Mouse (Mus musculus) gastrocnemius, postnatal 4 days (tissue): Measurements from ENCODE around the gene Bpgm. TPM values are rescaled to one million over a fixed set of nuclear protein-coding genes. Genes with fewer than 3 reads are reported as not detected.
A peak's percentile ranks its signal among the peaks of the same experiment; 100 is the strongest.

Source experiments
- DNase-seq, 2 experiments: peaks; one replicate each; pipeline ENCODE4 v3.0.0; 2021 to 2022; ENCODE audit warnings: low spot score in 2 of 2, mixed read lengths in 2 of 2
- long read RNA-seq, 2 experiments: library from polyadenylated mRNA; stranded (forward); transcript quantifications; one replicate each; pipeline ENCODE4 v2.0.0; 2021
- total RNA-seq, 2 experiments: library from RNA; stranded (reverse); gene quantifications; 2 replicates each; pipeline ENCODE4 v1.2.3; 2021

Bpgm gene
- 10 to 100 TPM; 29.3 to 32.8 TPM for total RNA-seq
- long read RNA-seq, experiment 1, transcript Bpgm-201 (3 exons, 2,220 nt): major isoform, 44 of 52 reads
- long read RNA-seq, experiment 1, partial matches to known transcripts: 0 of 52 reads
- long read RNA-seq, experiment 1, other reads (novel, unspliced or antisense): 8 of 52 reads
- long read RNA-seq, experiment 2, transcript Bpgm-201 (3 exons, 2,220 nt): major isoform, 49 of 57 reads
- long read RNA-seq, experiment 2, partial matches to known transcripts: 0 of 57 reads
- long read RNA-seq, experiment 2, other reads (novel, unspliced or antisense): 8 of 57 reads

GRCm38 (mm10) chr6:34475974-34476794, at the start of gene Bpgm:
TSS of gene Bpgm (plus strand) at chr6:34476207.
- DNase-seq: peak; percentile 95 to 96

- no peak for DNase-seq
Measured at GRCm38 (mm10) chr6:34439006-34439405, 37.0 kb upstream of the Bpgm start.

DNA sequence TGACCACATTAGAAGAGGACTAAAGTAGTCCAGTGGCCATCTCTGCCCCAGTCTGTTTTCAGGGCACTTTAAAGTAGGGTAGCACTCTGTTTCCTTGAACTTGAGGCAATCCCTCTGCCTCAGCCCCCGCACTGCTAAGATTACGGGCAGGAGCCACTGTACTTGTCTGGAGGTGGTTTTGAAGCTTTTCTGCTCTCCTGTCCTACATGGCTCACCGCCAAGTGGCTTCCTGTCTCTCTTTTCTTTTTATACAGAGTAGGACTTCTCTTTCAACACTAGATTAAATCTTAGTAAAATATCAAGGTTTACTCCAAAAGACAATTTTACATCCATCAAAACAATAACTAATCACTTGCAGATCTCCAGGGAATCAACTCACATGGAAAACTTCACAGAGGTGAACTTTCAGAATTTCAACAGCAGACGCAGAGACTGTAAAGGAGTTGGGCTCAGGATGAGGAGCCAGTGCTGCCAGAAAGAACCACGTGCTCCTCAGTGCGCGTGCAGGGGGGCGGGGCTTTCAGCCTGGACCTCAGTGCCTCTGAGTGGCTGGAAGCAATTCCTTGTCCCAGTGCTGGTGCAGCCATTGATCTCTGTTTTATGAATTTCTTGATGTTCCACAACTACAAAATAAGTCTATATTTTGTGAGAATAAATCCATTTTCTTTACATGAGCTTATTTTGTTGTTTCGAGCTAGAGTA, 34.3 kb upstream of the Bpgm start:
- no peak for DNase-seq

DNA sequence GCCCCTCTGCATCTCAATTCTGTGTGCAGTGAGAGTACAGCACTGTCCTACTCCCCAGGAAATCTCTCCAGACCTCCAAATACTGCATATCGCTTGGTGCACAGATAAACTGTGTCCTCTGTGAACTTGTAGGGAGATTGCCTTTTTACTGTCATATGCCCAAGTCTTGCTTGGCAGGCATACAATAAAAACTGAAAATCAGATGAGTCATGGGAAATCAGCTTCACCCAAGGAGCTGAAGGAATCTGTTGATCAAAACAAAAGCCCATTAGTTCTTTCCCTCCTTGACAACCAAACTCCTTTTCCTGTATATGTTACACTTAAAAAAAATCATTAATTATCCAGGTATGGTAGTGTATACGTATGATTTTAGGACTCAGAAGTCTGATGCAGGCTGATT, 32.2 kb upstream of the Bpgm start:
- DNase-seq: no peak

DNA sequence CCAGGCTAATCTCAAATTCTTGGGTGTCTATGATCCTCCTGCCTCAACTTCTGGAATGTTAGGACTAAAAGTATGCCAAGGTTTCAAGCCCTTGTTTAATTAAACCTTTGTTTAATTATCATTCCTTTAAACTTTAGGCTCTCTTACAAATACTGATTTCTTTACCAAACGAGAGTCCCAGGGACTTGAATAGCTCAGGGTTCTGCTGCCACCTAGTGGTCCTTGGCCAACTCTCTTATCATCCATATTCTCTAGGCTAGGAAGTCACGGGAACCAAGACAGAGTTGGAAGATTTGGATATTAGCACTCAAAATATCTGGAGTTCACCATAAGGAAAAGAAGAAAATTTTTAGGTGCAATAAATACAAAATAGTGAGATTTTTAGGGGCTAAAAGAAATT, 28.0 kb upstream of the Bpgm start:
- peak; percentile 30 to 72 for DNase-seq

- no peak for DNase-seq
Measured at GRCm38 (mm10) chr6:34448696-34449095, 27.3 kb upstream of the Bpgm start.

- no peak for DNase-seq
Measured at GRCm38 (mm10) chr6:34452963-34453770, 22.8 kb upstream of the Bpgm start.

GRCm38 (mm10) chr6:34459456-34459855, 16.6 kb upstream of the Bpgm start:
- no peak for DNase-seq

- no peak for DNase-seq
Measured at GRCm38 (mm10) chr6:34460651-34461050, 15.4 kb upstream of the Bpgm start.

DNA sequence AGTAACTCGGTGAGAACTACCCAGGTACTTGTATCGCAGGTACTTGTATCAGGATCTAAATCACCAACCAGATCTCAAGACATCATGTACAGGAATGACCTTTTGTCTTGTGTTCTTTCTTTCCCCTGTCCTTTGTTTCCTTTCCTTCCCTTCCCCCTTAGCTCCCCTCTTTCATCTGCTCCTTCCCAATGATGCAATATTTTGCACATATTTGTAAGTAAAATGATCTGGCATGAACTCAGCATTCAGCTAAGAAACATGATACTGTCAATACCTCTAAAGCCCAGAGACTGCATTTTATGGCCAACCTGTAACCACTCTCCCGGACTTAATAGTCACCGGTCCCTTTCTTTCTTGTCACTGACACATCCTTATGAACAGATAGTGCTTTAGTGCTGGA, 12.4 kb upstream of the Bpgm start:
- no peak for DNase-seq

DNA sequence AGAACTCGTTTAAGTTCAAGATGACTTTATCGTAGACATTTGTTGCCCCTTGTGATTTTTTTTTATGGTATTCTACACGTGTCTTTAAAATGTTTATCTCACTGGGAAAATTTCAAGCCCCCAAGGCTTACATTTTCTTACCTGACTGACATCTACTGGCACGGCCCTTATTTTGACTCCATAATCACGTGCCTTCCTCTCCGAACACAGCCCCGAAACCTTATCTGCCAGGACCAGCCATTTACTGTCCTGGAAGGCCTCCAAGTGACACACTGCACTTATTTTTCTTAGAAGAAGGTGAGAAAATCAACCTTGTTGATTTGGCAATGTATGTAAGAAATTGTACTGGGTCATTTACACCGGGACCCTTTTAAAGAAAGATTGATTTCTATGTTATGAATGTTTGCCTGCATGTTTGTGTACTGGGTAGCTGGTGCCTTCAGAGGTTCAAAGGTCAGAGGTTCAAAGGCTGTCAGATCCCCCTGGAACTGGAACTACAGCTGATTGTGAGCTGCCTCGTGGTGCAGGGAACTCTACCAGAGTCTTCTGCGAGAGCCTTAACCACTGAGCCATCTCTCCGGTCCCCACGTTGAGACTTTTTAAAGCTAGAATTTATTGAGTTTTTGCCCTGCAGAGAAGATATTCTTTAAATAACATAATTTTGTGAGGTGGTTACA, 4.4 kb upstream of the Bpgm start:
- DNase-seq: no peak

GRCm38 (mm10) chr6:34473346-34473745, 2.7 kb upstream of the Bpgm start:
- no peak for DNase-seq

- no peak for DNase-seq
Measured at GRCm38 (mm10) chr6:34474031-34474430, 2.0 kb upstream of the Bpgm start.

DNA sequence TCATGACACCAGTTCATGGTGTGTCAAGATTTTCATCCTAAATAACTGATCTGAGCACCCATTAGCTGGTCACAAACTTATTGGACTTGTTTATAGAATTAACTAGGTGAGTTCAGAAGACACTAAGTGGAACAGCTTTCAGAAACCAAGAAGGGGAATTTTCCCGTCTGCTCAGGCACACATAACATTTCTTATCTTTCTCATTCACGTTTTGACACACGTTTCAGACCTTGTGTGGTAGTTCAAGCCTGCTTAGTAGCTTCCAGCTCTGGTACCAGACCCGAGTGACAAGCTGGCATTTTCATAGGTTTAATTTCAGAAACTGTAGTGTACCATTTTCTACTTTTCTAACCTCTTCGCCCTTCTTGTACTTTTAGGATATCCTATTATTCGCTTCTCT, 616 bp upstream of the Bpgm start:
- DNase-seq: no peak

- DNase-seq: no peak
Measured at GRCm38 (mm10) chr6:34478036-34478435, 2.0 kb downstream of the Bpgm start.

DNA sequence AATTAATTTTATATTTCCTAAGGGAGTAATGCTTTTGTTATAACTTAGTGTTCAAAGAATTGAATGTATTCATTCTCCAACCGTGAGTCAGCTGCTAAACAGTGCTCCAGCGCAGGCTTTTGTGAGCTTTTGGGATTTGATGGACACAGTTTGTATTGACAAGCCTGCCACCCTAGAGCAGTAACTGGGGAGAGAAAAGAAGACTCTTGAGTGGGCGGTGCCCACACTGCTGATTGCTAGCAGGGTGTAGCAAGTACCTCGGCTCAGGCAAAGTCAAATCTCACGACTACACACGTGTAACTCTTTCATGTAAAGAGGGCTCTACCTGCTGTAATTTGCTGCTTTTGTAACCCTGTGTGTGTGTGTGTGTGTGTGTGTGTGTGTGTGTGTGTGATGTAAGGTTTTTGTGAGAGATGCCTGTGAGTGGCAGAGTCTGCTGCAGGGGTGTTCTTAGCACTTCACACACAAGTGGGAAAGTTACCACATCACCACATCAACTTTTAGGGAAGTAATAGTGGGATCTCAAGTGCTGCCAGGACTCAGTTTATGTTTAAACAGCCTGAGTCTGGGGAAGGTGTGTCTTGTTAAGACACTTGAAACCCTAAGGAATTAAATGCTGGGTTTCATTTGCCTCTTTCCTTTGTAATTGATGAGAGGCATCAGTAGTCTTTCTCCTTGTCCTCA, 2.8 kb downstream of the Bpgm start:
- DNase-seq: no peak

DNA sequence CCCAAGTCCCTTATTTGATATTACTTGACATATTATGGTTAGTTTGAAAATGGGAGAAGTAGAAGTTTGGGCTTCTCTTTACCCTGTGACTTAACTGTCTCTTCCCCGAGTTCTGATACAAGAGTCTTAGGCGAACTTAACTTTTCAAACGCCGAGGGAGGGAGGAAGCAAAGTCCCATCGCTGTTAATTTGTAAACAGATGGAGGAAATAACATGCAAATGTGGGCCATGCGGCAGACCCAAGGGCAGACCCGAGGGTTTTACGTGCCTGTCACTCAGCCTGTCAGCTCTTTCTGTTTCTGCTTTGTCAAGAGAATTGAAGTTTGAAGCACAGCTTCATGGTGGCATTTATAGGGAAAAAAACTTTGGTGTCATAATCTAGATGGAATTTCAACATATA, 3.5 kb downstream of the Bpgm start:
- DNase-seq: no peak

DNA sequence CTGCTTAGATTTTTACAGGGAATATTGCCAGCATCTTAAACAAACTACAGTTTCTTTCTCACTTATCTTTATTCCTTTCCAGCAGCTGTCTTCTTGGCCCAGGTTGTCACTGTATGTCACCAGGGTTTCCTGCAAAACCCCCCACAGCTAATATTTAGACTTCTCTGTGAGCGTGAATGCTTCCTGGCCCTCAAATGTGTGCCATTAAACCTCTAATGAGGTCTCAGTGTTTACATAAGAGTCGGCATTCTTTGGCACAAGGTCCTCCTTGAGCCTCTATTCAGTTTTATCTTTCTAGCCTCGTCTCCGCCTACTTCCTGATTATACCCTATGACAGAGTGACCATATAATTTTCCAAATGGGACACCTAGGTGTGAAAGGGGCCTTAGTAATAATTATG, 4.7 kb downstream of the Bpgm start:
- no peak for DNase-seq

DNA sequence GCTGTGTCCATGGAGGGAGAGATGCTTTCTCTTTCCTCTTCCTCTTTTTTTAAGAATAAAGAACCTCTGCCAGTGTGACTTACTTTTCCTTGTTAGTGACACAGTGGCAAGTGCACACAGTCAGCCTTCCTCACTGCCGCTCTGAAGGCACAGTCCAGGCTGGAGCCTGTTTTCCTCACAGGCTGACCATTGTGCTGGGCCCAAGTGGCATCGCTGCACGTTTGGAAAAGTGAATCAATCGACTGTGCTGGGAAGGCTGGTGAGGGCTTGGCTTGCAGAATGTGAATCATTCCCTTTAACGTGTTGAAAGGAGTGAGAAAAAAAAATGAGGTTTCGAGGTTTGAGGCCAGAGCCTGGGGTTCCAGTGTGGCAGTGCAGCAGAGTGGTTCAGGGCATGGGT, 5.3 kb downstream of the Bpgm start:
- DNase-seq: no peak

- DNase-seq: no peak
Measured at GRCm38 (mm10) chr6:34482842-34483241, 6.8 kb downstream of the Bpgm start.
